Mouse (Mus musculus) stomach, embryonic 14.5 days (tissue): ENCODE data around the gene Actn3. TPM values are rescaled to one million over a fixed set of nuclear protein-coding genes. Genes with fewer than 3 reads are reported as not detected.

ENCODE experiments used
- ATAC-seq: fragments of 200-750 bp; cut with Nextera tagmentation; 2 replicates; pipeline ENCODE4 v1.8.0; 2017; ENCODE audit warnings: low read depth, moderate TSS enrichment; ENCODE audit not compliant: insufficient number of reproducible peaks, insufficient read depth, low FRiP score
- H3K27ac ChIP-seq: fragments of 300-500 bp; sonication (generic); 2 replicates; pipeline ENCODE4 v1.5.1; 2014; ENCODE audit warnings: mild to moderate bottlenecking, low read length, moderate library complexity, mixed read lengths
- H3K27me3 ChIP-seq: fragments of 300-500 bp; sonication (generic); 2 replicates; pipeline ENCODE4 v1.6.1; 2014; ENCODE audit warnings: low read length, control low read depth, mixed read lengths; ENCODE audit not compliant: control insufficient read depth, insufficient read depth
- H3K36me3 ChIP-seq: fragments of 300-500 bp; sonication (generic); 2 replicates; pipeline ENCODE4 v1.6.1; 2014; ENCODE audit warnings: mild to moderate bottlenecking, control low read depth, low read length, moderate library complexity, mixed read lengths; ENCODE audit not compliant: control insufficient read depth, insufficient read depth
- H3K4me1 ChIP-seq: fragments of 300-500 bp; sonication (generic); 2 replicates; pipeline ENCODE4 v1.6.1; 2014; ENCODE audit warnings: low read length, control low read depth, mixed read lengths; ENCODE audit not compliant: control insufficient read depth, insufficient read depth
- H3K4me2 ChIP-seq: fragments of 300-500 bp; sonication (generic); replicated peaks from 2 replicates; pipeline ENCODE4 v1.6.1; 2014; ENCODE audit warnings: low read depth, low read length, control low read depth
- H3K4me3 ChIP-seq: fragments of 300-500 bp; sonication (generic); 2 replicates; pipeline ENCODE4 v1.5.1; 2014; ENCODE audit warnings: low read depth, low read length, control low read depth
- H3K9ac ChIP-seq: fragments of 300-500 bp; sonication (generic); replicated peaks from 2 replicates; pipeline ENCODE4 v1.6.1; 2014; ENCODE audit warnings: low read depth, mild to moderate bottlenecking, control low read depth, low read length, moderate library complexity, mixed read lengths
- H3K9me3 ChIP-seq: fragments of 300-500 bp; sonication (generic); 2 replicates; pipeline ENCODE4 v1.6.1; 2016; ENCODE audit warnings: low read depth, low read length, control low read depth; ENCODE audit not compliant: control insufficient read depth
- WGBS: fragments of 180-500 bp; shearing (Covaris S2); extraction: QIAGEN DNeasy Blood & Tissue Kit; methylation state at CpG from one replicate; pipeline ENCODE4 v1.1.7; 2014; 5-methylcytosine and 5-hydroxymethylcytosine counted together
- polyA plus RNA-seq: library from polyadenylated mRNA; unstranded; fragments of >200 nt; fragmentation: Nextera tagmentation; extraction: Ambion mirVana; gene quantifications from 2 replicates; pipeline ENCODE4 v1.2.1, GENCODE M21; 2014

Gene Actn3
- 1.8 and 2.1 TPM in 2 replicates for polyA plus RNA-seq

DNA sequence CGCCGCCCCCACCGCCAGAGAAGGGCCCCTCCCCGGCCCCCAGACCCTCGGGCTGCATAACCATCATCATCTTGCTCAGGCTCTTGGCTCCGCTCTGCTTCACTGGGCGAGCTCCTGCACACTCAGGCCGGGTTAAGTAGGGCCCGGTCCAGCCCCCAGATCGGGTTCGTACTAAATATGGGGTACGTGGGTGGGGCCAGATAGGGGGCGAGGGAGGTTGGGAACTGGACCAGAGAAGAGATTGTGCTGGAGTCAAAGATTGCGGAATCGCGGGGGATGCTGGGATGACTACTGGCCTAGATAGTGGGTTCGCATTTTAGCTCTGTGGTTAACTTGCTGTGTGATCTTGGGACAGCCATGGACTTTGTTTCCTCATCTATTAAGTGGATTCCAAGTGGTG is at the start of gene Actn3:
Gene Actn3, minus strand, starts transcription at position 125 of the 400 bp plus-strand sequence.
- 4% methylated on average over 17 of the region's 17 CpGs for WGBS
- 0 out of 2 replicates have a peak, but pooled peaks cover 7% of the 10 kb centered on the region for H3K4me1 ChIP-seq
- no peaks in the 10 kb centered on the region; the same call in 1 of the 2 replicates for H3K36me3 ChIP-seq
- peak within 1 kb of the TSS; percentile 64 for H3K9ac ChIP-seq
- no peaks in the 10 kb centered on the region for H3K27me3 ChIP-seq
- peak within 1 kb of the TSS; percentile 95 for H3K4me3 ChIP-seq
- no peak for ATAC-seq
- peak within 1 kb of the TSS; percentile 39 for H3K27ac ChIP-seq
- H3K4me2 ChIP-seq = peak within 1 kb of the TSS; percentile 89
- H3K9me3 ChIP-seq = no peaks in the 10 kb centered on the region

DNA sequence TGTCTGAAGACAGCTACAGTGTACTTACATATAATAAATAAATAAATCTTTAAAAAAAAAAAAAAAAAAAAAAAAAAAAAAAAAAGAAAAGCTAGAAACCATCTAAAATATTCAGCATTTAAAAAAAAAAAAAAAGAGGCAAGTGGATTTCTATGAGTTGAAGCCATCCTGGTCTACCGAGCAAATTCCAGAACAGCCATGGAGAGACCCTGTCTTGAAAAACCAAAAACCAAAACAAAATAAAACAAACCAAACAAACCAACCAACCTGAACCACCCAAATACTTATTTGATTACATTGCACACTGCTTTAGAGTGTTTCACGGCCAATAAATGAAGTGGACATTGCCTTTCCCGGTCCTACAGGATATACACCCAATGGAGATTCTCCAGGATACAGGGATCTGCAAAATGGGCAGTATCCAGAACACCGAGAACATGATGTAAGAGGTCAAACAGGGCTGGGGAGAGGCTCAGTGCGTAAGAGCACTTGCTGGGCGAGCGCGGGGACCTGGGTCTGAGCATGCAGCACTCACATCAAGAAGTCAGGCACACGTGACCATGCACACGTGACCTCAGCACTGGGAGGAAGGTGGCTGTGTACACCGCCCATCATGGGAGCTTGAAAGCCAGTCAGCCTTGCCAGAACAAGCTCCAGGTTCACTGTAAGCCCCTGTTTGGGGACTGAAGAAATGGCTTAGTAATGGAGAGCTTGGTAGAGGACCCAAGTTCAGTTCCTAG is 47.6 kb upstream of the Actn3 start:
- Histone ChIP-seq H3K4me3 (no peak overlapping the region), H3K27me3 (no peaks in the 10 kb centered on the region), H3K4me2 (no peak overlapping the region), H3K27ac (no peak overlapping the region), H3K36me3 (peaks cover 37% of the 10 kb centered on the region), H3K4me1 (peaks cover 16% of the 10 kb centered on the region), H3K9me3 (no peaks in the 10 kb centered on the region), H3K9ac (no peak overlapping the region)
- WGBS = 96% methylated on average over 11 of the region's 11 CpGs
- ATAC-seq = no peak

DNA sequence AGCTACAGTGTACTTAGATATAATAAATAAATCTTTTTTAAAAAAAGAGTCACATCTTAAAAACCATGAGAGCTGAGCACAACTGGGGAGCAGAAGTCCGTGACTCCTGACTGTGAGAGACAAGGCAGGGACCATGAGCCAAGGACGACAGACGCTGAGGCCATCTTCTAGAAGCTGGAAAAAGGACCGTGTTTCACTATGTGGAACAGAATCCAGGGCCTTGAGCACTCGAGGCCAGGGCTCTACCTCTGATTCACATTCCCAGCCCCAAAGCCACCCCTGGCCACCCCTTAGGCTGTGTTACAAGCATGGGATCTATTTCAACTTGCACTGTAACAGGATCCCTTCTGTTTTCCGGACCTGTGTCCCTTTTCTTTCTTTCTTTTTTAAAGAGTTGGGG is 41.9 kb upstream of the Actn3 start:
- Histone ChIP-seq H3K4me1 (no peaks in the 10 kb centered on the region), H3K9me3 (no peaks in the 10 kb centered on the region), H3K4me3 (no peak overlapping the region), H3K27ac (no peak overlapping the region), H3K36me3 (peaks cover 76% of the 10 kb centered on the region), H3K27me3 (no peaks in the 10 kb centered on the region), H3K9ac (no peak overlapping the region), H3K4me2 (no peak overlapping the region)
- no peak for ATAC-seq
- WGBS = 84% methylated on average over 6 of the region's 6 CpGs

DNA sequence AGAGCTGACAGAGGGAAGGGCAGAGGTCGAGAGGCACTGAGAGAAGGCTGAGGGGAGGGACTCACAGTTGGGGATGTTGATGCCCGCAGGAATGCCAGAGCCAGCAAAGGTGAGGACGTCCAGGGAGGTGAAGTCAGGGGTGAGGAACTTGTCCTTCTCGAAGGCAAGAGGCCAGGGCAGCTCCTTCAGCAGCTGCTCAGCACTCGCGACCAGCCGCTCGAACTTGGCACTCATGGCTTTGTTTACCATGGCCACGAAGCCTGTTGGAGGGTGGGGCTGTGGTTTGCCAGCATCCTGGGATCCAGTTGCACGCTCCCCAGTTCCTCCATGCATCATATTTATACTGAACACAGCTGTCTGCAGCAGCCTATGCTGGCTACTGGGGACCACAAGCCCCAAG is 39.1 kb upstream of the Actn3 start:
- no peak for ATAC-seq
- Histone ChIP-seq H3K36me3 (peaks cover 72% of the 10 kb centered on the region), H3K9ac (no peak overlapping the region), H3K27me3 (no peaks in the 10 kb centered on the region), H3K4me3 (no peak overlapping the region), H3K9me3 (no peaks in the 10 kb centered on the region), H3K4me2 (no peak overlapping the region), H3K4me1 (no peaks in the 10 kb centered on the region), H3K27ac (no peak overlapping the region)
- 80% methylated on average over 10 of the region's 10 CpGs for WGBS

DNA sequence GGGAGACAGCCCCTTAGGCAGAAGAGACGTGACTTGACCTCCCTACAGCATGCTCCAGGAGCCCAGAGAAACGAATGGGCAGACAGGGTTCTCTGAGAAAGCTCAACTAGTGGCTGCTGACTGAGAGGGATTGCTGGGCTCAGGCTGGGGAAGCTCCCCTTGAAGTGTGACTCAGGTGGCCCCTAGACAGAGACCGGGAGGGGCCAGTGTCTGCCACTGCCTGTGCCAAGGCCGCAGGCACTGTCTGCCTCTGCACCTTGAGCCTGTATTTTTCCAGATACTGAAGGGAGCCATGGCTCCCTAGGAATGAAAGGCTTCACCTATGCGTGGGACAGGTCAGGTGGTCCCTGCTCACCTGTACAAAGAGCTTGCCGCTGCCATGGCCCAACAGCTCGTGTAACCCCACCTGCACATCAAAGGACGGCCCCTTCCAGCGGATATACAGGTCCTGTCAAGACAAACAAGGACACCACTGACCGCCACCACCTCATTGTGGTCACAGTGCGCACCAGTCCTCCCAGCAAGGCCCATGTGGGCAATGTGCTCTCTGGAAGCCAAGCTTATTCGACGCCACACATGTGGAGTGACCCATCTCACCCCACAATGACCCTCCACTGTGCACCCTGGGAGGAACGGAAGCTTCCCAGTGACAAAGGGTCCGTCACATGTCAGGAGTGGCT is 38.4 kb upstream of the Actn3 start:
- no peak for ATAC-seq
- H3K27ac ChIP-seq = no peak overlapping the region
- no peak overlapping the region for H3K9ac ChIP-seq
- WGBS = 91% methylated on average over 15 of the region's 15 CpGs
- no peak overlapping the region for H3K4me2 ChIP-seq
- no peaks in the 10 kb centered on the region for H3K4me1 ChIP-seq
- H3K4me3 ChIP-seq = no peak overlapping the region
- no peaks in the 10 kb centered on the region for H3K9me3 ChIP-seq
- H3K27me3 ChIP-seq = no peaks in the 10 kb centered on the region
- H3K36me3 ChIP-seq = peaks cover 74% of the 10 kb centered on the region

DNA sequence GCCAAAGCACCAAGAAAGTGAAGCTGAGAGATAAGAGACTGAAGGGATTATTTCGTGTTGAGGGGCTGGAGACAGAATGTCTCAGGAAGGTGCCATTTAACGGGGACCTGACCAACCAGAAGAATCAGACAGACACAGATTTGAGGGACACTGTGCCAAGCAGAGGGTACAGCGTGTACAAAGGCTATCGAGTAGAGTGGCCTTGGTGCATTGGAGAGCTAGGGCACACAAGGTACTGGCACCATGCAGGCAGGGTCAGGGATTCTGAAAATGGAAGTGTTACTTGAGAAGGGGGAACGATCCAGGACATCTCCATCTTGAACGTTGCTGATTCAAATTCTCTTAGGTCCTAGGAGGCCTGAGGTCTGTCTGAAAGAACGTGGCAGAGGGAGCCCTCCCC is 31.7 kb upstream of the Actn3 start:
- H3K4me2 ChIP-seq = no peak overlapping the region
- H3K4me3 ChIP-seq = no peak overlapping the region
- no peak overlapping the region for H3K9ac ChIP-seq
- ATAC-seq = no peak
- no peaks in the 10 kb centered on the region for H3K4me1 ChIP-seq
- H3K27me3 ChIP-seq = no peaks in the 10 kb centered on the region
- 90% methylated on average over 7 of the region's 7 CpGs for WGBS
- peaks cover 50% of the 10 kb centered on the region for H3K36me3 ChIP-seq
- H3K27ac ChIP-seq = no peak overlapping the region
- H3K9me3 ChIP-seq = no peaks in the 10 kb centered on the region

DNA sequence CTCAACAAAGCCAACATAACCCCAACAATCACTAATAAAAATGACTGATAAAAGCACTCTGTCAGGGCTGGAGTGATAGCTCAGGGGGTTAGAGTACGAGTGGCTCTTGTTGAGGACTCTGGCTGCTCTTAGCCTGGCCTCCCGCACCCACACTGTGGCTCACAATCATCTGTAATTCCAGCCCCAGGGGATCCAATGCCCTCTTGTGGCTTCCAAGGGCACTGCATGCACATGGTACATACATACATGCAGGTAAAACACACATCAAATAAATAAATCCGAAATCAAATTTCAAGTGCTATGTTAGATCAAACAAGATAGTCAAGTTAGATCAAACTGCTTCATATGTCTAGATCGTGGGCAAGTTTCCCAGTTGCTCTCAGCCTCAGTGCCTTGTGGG is 30.4 kb upstream of the Actn3 start:
- H3K27me3 ChIP-seq = no peaks in the 10 kb centered on the region

DNA sequence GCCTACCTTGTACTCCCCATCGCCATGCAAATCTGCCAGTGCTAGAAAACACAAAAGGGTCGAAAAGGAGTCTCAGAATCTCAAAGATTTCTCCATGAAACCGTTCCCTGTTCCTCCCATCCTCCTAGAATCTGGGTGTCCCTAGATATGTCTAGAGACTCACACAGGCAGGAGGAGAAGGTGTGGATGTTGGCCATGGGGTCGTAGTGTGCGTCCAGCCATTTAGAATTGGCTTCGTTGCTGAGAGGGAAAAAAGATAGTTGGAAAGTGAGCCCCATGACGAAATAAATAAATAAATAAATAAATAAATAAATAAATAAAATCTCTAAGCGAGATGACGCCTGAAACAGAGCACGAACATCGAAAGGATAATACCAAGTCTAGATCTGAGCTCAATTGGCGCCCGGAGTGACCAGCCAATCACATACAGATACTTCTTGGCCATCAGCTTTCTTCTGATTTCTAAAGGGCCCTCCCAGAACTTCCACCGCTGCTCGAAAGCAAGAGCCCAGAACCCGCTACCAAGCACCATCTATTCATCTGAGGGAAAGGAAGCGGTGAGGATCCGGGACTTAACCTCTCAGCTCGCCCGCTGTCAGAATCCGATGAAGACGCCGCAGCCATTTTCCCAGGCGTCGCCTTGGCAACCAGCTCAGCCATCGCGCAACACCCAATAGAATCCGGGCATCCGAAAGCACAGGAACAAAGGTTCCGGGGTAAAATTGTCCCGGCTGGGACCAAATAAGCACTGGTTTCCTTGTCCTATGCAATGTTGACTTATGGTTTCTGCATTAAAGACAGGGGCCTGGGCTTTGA is 28.5 kb upstream of the Actn3 start, which contains the start of gene Bbs1:
Gene Bbs1, minus strand, starts transcription at position 650 of the 816 bp plus-strand sequence.
- H3K27me3 ChIP-seq = no peaks in the 10 kb centered on the region
- H3K4me1 ChIP-seq = no peaks in the 10 kb centered on the region
- H3K4me2 ChIP-seq = peak within 1 kb of the TSS; percentile 61
- peak within 1 kb of the TSS; percentile 58 for H3K4me3 ChIP-seq
- 9% methylated on average over 31 of the region's 31 CpGs for WGBS
- H3K27ac ChIP-seq = no peak within 1 kb of the TSS
- ATAC-seq = peak; percentile 67; the same call in 1 of the 2 replicates
- H3K36me3 ChIP-seq = peaks cover 29% of the 10 kb centered on the region
- no peak within 1 kb of the TSS for H3K9ac ChIP-seq
- H3K9me3 ChIP-seq = no peaks in the 10 kb centered on the region

More for the DNA sequence above, 30.4 kb upstream of the Actn3 start:
- no peak for ATAC-seq
- no peaks in the 10 kb centered on the region for H3K9me3 ChIP-seq
- H3K27ac ChIP-seq = no peak overlapping the region
- WGBS = 83% methylated on average over 4 of the region's 4 CpGs
- no peak overlapping the region for H3K9ac ChIP-seq
- no peaks in the 10 kb centered on the region for H3K4me1 ChIP-seq
- H3K4me2 ChIP-seq = no peak overlapping the region
- H3K4me3 ChIP-seq = no peak overlapping the region
- peaks cover 40% of the 10 kb centered on the region for H3K36me3 ChIP-seq
